Mouse (Mus musculus): ENCODE data around the gene Prcd. TPM values are rescaled to one million over a fixed set of nuclear protein-coding genes. Genes with fewer than 3 reads are reported as not detected.
"Not testable (repeated sequence)": the region's sequence is repeated elsewhere in the genome, so short reads cannot be mapped to it uniquely, and the experiment has no call there.

Prcd gene
- polyA plus RNA-seq, 1 experiment from 2014 or later: 0.84 TPM

DNA sequence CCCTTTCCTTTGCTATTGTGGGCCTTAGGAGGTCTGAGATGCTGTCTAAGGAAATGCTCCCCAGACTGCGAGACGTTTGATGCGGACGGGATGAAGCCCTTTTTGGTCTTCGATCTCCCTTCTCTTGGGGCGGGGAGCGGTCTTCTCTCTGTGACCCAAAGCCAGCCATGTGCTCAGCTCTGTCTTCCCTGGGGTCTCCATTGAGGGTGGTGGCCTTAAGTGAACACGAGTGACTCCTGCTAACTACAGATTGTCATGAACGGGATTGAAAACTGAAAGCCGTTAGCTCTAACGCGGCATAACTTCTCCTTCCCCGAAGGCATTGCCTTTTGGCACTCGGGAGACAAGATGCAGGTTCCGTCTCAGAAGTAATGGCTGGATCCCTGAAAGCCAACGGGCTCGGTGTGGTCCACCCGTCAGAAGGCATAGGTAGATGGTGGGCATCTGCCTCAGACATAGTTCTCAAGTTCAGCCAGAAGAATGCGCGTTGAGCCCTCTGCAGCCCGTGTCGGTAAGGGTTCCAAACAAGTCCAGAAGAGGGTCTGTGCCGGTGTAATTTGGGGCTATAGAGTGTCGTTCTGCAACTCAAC lies 18.6 kb downstream of the Prcd start:
- H3K36me3 ChIP-seq (ENCODE audit: control insufficient read depth, insufficient read depth, low read length): peaks cover 44% of the 10 kb centered on the region
- H3K4me1 ChIP-seq (ENCODE audit: control insufficient read depth, insufficient read depth, low read length): peaks cover 19% of the 10 kb centered on the region
- ATAC-seq (ENCODE audit: low read depth) (no peak), DNase-seq (ENCODE audit: low spot score) (no peak)
- no peaks in the 10 kb centered on the region; the same call in 1 of the 2 replicates for H3K27me3 ChIP-seq (replicated peaks; ENCODE audit: control insufficient read depth, insufficient read depth, low read length)
- H3K27ac ChIP-seq (replicated peaks; ENCODE audit: low read depth, low read length): peak overlapping the region; percentile 78
- H3K9ac ChIP-seq (ENCODE audit: low read depth, low read length): peak overlapping the region; percentile 86
- peak overlapping the region; percentile 65 for H3K4me3 ChIP-seq (ENCODE audit: low read depth, low read length)
- WGBS: under 1% methylated on average over 24 of the region's 24 CpGs
- peak overlapping the region; percentile 82 for H3K4me2 ChIP-seq (ENCODE audit: low read depth, low read length)
- H3K9me3 ChIP-seq (ENCODE audit: control insufficient read depth, low read length): no peaks in the 10 kb centered on the region

DNA sequence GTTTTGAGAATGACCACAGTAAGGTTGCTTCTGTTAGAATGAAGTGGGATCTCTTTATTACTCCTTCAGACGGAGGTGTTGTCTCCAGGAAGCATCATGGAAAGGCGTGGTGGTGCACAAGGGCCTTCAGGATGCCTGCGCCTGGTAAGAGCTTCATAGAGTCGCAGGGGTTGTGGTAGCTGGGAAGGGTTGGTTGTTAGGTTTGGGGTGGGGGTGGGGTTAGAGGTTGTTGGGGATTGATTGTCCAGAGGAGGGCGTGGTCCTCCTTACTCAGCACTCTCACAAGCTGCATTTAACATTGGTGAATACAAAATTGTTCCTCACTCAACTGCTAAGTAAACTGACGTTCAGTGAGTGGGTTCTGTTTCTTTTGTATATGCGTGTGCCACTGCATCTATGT lies 19.3 kb downstream of the Prcd start:
- Histone ChIP-seq H3K27me3 (replicated peaks; ENCODE audit: control insufficient read depth, insufficient read depth, low read length) (no peaks in the 10 kb centered on the region; the same call in 1 of the 2 replicates), H3K9me3 (ENCODE audit: control insufficient read depth, low read length) (no peaks in the 10 kb centered on the region), H3K4me2 (ENCODE audit: low read depth, low read length) (peak overlapping the region; percentile 82), H3K27ac (replicated peaks; ENCODE audit: low read depth, low read length) (no peak overlapping the region; the same call in 1 of the 2 replicates), H3K4me1 (ENCODE audit: control insufficient read depth, insufficient read depth, low read length) (peaks cover 19% of the 10 kb centered on the region), H3K9ac (ENCODE audit: low read depth, low read length) (peak overlapping the region; percentile 86), H3K36me3 (ENCODE audit: control insufficient read depth, insufficient read depth, low read length) (peaks cover 50% of the 10 kb centered on the region), H3K4me3 (ENCODE audit: low read depth, low read length) (peak overlapping the region; percentile 65)
- no peak for DNase-seq (ENCODE audit: low spot score)
- 19% methylated on average over 7 of the region's 7 CpGs for WGBS
- no peak for ATAC-seq (ENCODE audit: low read depth)

DNA sequence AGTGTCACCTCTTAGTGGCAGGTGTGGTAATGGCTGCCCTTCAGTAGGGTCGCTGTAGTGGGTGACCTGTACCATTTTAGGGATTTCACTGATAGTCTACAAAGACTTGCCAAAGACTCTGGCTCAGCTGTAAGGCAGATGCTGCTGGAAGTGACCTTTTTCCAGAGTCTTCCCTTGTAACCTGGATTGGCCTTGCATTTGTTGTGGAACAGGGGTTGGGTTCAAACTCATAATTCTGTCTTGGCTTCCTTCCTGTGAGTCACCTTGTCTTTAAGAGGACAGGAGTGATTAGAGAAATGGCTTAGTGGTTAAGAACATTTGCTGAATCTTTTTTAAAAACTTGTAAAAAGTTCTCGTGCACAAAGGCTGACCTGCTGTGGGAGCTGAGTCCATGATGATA lies 20.1 kb downstream of the Prcd start:
- peak overlapping the region; percentile 65; the same call in 1 of the 2 replicates for H3K4me3 ChIP-seq (ENCODE audit: low read depth, low read length)
- ATAC-seq (ENCODE audit: low read depth) (no peak), DNase-seq (ENCODE audit: low spot score) (no peak)
- 81% methylated on average over 2 of the region's 2 CpGs for WGBS
- H3K4me2 ChIP-seq (ENCODE audit: low read depth, low read length): peak overlapping the region; percentile 82
- H3K4me1 ChIP-seq (ENCODE audit: control insufficient read depth, insufficient read depth, low read length): peaks cover 19% of the 10 kb centered on the region
- no peak overlapping the region for H3K27ac ChIP-seq (replicated peaks; ENCODE audit: low read depth, low read length)
- H3K27me3 ChIP-seq (replicated peaks; ENCODE audit: control insufficient read depth, insufficient read depth, low read length): no peaks in the 10 kb centered on the region; the same call in 1 of the 2 replicates
- H3K9me3 ChIP-seq (ENCODE audit: control insufficient read depth, low read length): no peaks in the 10 kb centered on the region
- H3K36me3 ChIP-seq (ENCODE audit: control insufficient read depth, insufficient read depth, low read length): peaks cover 58% of the 10 kb centered on the region
- peak overlapping the region; percentile 86; the same call in 1 of the 2 replicates for H3K9ac ChIP-seq (ENCODE audit: low read depth, low read length)

DNA sequence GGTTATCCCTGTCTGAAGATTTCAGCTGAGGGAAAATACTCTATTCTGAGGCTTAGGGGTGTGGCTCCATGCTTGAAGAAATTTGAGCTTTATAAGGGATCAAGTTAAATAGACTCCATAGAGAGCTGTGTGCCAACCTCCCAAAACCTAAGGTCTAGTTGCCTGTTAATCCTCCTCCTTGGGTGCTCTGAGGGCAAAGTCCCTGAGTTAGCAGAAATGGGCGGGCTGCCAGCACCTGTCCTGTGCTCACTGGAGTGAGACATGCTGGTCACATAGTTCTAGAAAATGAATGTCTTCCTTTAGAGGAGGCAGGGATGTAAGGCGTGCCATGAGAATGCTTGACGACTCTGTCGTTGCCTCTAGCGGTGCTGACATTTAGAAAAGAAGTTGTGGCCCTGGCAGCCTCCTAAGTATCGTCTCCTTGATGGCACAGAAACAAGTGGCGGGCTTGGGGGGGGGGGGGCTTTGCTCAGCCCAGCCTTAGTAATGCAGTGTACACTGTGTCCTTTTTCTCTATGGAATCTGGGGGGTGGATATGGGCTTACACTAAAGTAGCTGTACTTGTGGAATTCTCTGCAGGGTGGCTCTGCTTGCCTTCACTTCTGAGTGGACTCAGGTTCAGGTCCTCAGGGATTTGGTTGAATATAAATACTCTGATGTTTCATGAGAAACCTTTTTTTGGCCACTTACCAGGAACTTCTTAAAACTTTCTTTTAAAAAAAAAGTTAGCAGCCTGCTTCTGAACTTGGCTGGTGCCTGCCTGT lies 21.5 kb downstream of the Prcd start:
- no peak overlapping the region for H3K27ac ChIP-seq (replicated peaks; ENCODE audit: low read depth, low read length)
- no peaks in the 10 kb centered on the region for H3K27me3 ChIP-seq (replicated peaks; ENCODE audit: control insufficient read depth, insufficient read depth, low read length)
- 0 out of 2 replicates have a peak overlapping the region, but pooled peaks have one; percentile 27 for H3K9ac ChIP-seq (ENCODE audit: low read depth, low read length)
- no peaks in the 10 kb centered on the region for H3K9me3 ChIP-seq (ENCODE audit: control insufficient read depth, low read length)
- peaks cover 19% of the 10 kb centered on the region for H3K4me1 ChIP-seq (ENCODE audit: control insufficient read depth, insufficient read depth, low read length)
- ATAC-seq (ENCODE audit: low read depth): peak; percentile 48; the same call in 1 of the 2 replicates
- 65% methylated on average over 7 of the region's 7 CpGs for WGBS
- DNase-seq (ENCODE audit: low spot score): peak; percentile 78
- H3K4me3 ChIP-seq (ENCODE audit: low read depth, low read length): no peak overlapping the region
- H3K4me2 ChIP-seq (ENCODE audit: low read depth, low read length): no peak overlapping the region
- peaks cover 72% of the 10 kb centered on the region for H3K36me3 ChIP-seq (ENCODE audit: control insufficient read depth, insufficient read depth, low read length)

DNA sequence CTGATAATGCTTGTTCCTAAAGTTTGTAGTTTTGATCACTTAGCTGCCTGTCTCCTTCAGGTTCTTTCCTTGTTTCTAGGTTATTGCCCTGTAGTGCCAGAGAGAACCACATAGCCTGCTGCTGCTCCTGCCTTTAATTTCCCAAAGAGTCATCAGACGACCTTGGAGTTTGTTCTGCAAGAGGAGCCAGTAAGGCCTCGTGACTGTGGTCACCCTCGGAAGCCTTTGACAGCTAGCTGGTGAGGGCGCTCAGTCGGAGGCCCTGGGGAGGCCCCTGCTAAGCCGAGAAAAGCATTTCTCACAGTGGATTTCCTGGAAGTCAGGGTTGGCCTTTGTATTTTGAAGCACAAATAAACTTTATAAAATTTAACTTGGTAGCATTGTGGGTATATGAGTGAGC lies 22.1 kb downstream of the Prcd start:
- not testable (repeated sequence) for H3K4me2 ChIP-seq (ENCODE audit: low read depth, low read length); H3K27me3 ChIP-seq (replicated peaks; ENCODE audit: control insufficient read depth, insufficient read depth, low read length); H3K4me3 ChIP-seq (ENCODE audit: low read depth, low read length); ATAC-seq (ENCODE audit: low read depth); DNase-seq (ENCODE audit: low spot score); H3K9ac ChIP-seq (ENCODE audit: low read depth, low read length); H3K27ac ChIP-seq (replicated peaks; ENCODE audit: low read depth, low read length); H3K9me3 ChIP-seq (ENCODE audit: control insufficient read depth, low read length)
- Histone ChIP-seq H3K4me1 (ENCODE audit: control insufficient read depth, insufficient read depth, low read length) (peaks cover 19% of the 10 kb centered on the region), H3K36me3 (ENCODE audit: control insufficient read depth, insufficient read depth, low read length) (peaks cover 73% of the 10 kb centered on the region)
- 72% methylated on average over 6 of the region's 6 CpGs for WGBS

DNA sequence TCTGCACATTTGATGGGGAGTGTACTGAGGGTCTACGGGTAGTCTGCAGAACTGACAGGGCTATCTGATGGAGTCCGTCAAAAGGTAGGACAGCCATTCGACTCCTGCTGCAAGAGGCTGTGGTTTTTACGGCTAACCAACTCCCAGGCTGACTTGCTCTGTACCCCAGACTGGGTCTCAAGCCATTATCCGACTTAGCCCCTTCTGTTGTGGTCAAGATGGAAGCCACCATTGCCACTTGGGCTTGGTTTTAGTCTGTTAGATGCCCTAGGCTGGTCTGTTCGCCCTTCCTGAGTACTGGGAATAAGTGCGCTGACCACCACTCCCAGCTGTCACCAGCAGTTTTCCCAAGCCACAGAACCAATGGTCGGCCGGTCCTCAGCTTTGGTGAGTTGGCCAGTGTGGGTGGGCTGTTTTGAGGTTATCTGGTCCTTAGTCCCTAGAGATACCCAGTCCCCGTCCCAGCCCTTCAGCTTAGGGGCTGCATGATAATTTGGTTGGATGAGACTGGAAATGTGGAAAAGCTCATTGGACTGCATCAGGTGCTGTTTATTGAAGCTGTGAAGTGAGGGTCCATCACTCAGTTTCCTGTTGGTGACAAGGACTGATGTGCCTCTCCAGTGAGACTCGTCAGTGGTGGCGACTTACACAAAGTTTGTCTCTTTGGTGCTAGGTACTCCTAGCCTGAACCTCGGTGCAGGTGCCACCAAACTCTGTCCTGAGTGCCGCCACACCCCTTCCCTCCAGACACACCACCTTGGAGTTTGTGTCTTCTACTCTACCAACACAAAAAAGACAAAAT lies 23.0 kb downstream of the Prcd start:
- Histone ChIP-seq H3K4me1 (ENCODE audit: control insufficient read depth, insufficient read depth, low read length) (peaks cover 12% of the 10 kb centered on the region), H3K4me2 (ENCODE audit: low read depth, low read length) (no peak overlapping the region), H3K36me3 (ENCODE audit: control insufficient read depth, insufficient read depth, low read length) (peaks cover 73% of the 10 kb centered on the region), H3K9ac (ENCODE audit: low read depth, low read length) (no peak overlapping the region), H3K4me3 (ENCODE audit: low read depth, low read length) (no peak overlapping the region), H3K27me3 (replicated peaks; ENCODE audit: control insufficient read depth, insufficient read depth, low read length) (no peaks in the 10 kb centered on the region), H3K27ac (replicated peaks; ENCODE audit: low read depth, low read length) (no peak overlapping the region), H3K9me3 (ENCODE audit: control insufficient read depth, low read length) (no peaks in the 10 kb centered on the region)
- 89% methylated on average over 14 of the region's 14 CpGs for WGBS
- ATAC-seq (ENCODE audit: low read depth) (no peak), DNase-seq (ENCODE audit: low spot score) (no peak)

DNA sequence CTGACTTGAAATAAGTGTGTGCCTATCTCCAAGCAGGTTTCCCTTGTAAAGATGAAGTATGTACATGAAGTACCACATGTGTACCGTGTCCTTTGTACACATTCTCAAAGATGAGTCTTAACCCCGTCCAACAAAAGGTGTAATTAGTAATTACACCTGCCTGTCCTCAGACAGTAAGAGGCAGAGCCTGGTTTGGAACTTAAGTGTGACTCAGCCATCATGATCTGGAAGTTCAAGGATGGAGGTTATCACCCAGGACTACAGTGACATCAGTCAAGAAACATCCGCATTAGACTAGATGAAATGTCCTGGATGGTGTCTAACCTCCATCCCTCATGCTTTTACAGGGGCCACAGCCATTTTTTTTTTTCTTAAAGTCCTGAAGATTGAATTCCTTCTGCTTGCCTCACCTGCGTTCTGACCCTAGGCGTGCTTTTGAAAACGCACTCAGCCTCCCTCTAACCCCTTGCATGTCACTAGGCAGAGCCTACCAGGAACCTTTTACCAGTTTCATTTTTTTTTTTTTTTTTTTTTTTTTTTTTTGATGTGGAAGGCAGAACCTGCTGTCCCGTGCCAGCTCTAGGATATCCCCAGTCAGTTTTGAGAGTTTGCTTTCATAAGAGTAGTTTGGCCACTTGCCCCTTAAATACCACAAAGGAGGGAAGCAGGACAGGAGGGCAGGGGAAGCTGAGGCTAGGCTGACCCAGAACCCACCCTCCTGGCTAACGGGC lies 24.5 kb downstream of the Prcd start:
- Histone ChIP-seq H3K4me3 (ENCODE audit: low read depth, low read length) (no peak overlapping the region), H3K27ac (replicated peaks; ENCODE audit: low read depth, low read length) (no peak overlapping the region), H3K9ac (ENCODE audit: low read depth, low read length) (no peak overlapping the region), H3K9me3 (ENCODE audit: control insufficient read depth, low read length) (no peaks in the 10 kb centered on the region), H3K36me3 (ENCODE audit: control insufficient read depth, insufficient read depth, low read length) (peaks cover 79% of the 10 kb centered on the region), H3K27me3 (replicated peaks; ENCODE audit: control insufficient read depth, insufficient read depth, low read length) (no peaks in the 10 kb centered on the region), H3K4me1 (ENCODE audit: control insufficient read depth, insufficient read depth, low read length) (peaks cover 6% of the 10 kb centered on the region), H3K4me2 (ENCODE audit: low read depth, low read length) (no peak overlapping the region)
- 79% methylated on average over 8 of the region's 8 CpGs for WGBS
- no peak for ATAC-seq (ENCODE audit: low read depth)
- no peak for DNase-seq (ENCODE audit: low spot score)

DNA sequence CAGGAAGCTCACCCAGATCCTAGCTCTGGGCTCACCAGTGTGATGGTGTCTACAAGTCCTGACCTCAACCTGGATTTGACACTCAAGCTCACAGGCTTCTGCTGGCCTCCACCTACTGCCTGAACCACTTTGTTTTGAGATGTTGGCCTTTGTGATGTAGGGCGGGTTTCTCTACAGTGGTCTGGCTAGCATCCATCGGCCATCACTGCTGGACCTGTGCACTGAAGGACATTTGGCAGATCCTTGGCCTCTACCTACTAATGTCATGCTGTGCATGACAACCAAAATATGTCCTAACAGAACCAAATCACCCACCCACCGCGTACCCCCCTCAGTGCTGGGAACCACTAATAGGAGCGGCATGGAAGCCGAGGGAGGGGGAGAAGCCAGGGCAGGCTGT lies 25.8 kb downstream of the Prcd start:
- no peaks in the 10 kb centered on the region for H3K9me3 ChIP-seq (ENCODE audit: control insufficient read depth, low read length)
- peaks cover 75% of the 10 kb centered on the region for H3K36me3 ChIP-seq (ENCODE audit: control insufficient read depth, insufficient read depth, low read length)
- H3K4me2 ChIP-seq (ENCODE audit: low read depth, low read length): no peak overlapping the region
- no peak for ATAC-seq (ENCODE audit: low read depth)
- H3K4me3 ChIP-seq (ENCODE audit: low read depth, low read length): no peak overlapping the region
- no peak overlapping the region for H3K9ac ChIP-seq (ENCODE audit: low read depth, low read length)
- H3K27ac ChIP-seq (replicated peaks; ENCODE audit: low read depth, low read length): no peak overlapping the region
- H3K27me3 ChIP-seq (replicated peaks; ENCODE audit: control insufficient read depth, insufficient read depth, low read length): no peaks in the 10 kb centered on the region
- WGBS: 96% methylated on average over 6 of the region's 6 CpGs
- H3K4me1 ChIP-seq (ENCODE audit: control insufficient read depth, insufficient read depth, low read length): 0 out of 2 replicates have a peak, but pooled peaks cover 3% of the 10 kb centered on the region
- no peak for DNase-seq (ENCODE audit: low spot score)

All from embryonic facial prominence, embryonic 14.5 days (tissue).